Mouse (Mus musculus): ENCODE measurements around the gene Hspa1a.

Gene Hspa1a

GRCm38 (mm10) chr17:34922939-34923338 lies 49.0 kb downstream of the Hspa1a start:
- in situ Hi-C loops (cut with MseI, MboI) = no loop called here
